Mouse (Mus musculus) embryonic facial prominence, embryonic 11.5 days (tissue): ENCODE measurements around the gene Rhbdf1. TPM values are rescaled to one million over a fixed set of nuclear protein-coding genes. Genes with fewer than 3 reads are reported as not detected.
A peak's percentile ranks its signal among the peaks of the same experiment; 100 is the strongest.

ENCODE experiments used
- ATAC-seq: fragments of 200-750 bp; cut with Nextera tagmentation; replicated peaks from 2 replicates; pipeline ENCODE4 v1.8.0; 2017; ENCODE audit warnings: low read depth; ENCODE audit not compliant: insufficient number of reproducible peaks, low FRiP score, low TSS enrichment
- DNase-seq: peaks from one replicate; pipeline ENCODE4 v3.0.0-alpha.2; 2015; ENCODE audit warnings: low spot score
- H3K27ac ChIP-seq: fragments of 300-500 bp; sonication (generic); replicated peaks from 2 replicates; pipeline ENCODE4 v1.5.1; 2014; ENCODE audit warnings: mild to moderate bottlenecking, low read depth, low read length, control low read depth
- H3K27me3 ChIP-seq: fragments of 300-500 bp; sonication (generic); 2 replicates; pipeline ENCODE4 v1.6.1; 2014; ENCODE audit warnings: mild to moderate bottlenecking, low read length, moderate library complexity, mixed read lengths; ENCODE audit not compliant: control insufficient read depth, insufficient read depth
- H3K36me3 ChIP-seq: fragments of 300-500 bp; sonication (generic); replicated peaks from 2 replicates; pipeline ENCODE4 v1.6.1; 2014; ENCODE audit warnings: low read depth, mild to moderate bottlenecking, low read length, moderate library complexity, mixed read lengths; ENCODE audit not compliant: control insufficient read depth, insufficient read depth
- H3K4me1 ChIP-seq: fragments of 300-500 bp; sonication (generic); 2 replicates; pipeline ENCODE4 v1.6.1; 2014; ENCODE audit warnings: low read length, mixed read lengths; ENCODE audit not compliant: control insufficient read depth, insufficient read depth
- H3K4me2 ChIP-seq: fragments of 300-500 bp; sonication (generic); 2 replicates; pipeline ENCODE4 v1.6.1; 2014; ENCODE audit warnings: low read depth, mild to moderate bottlenecking, control low read depth, low read length, moderate library complexity
- H3K4me3 ChIP-seq: fragments of 300-500 bp; sonication (generic); 2 replicates; pipeline ENCODE4 v1.5.1; 2014; ENCODE audit warnings: low read depth, low read length, control low read depth
- H3K9ac ChIP-seq: fragments of 300-500 bp; sonication (generic); replicated peaks from 2 replicates; pipeline ENCODE4 v1.6.1; 2014; ENCODE audit warnings: mild to moderate bottlenecking, control low read depth, low read length
- H3K9me3 ChIP-seq: fragments of 300-500 bp; sonication (generic); replicated peaks from 2 replicates; pipeline ENCODE4 v1.6.1; 2016; ENCODE audit warnings: mild to moderate bottlenecking, low read length, inconsistent platforms, mixed read lengths; ENCODE audit not compliant: control insufficient read depth
- WGBS: fragments of 180-500 bp; shearing (Covaris S2); extraction: QIAGEN DNeasy Blood & Tissue Kit; methylation state at CpG from one replicate; pipeline ENCODE4 v1.1.7; 2014; 5-methylcytosine and 5-hydroxymethylcytosine counted together
- polyA plus RNA-seq: library from polyadenylated mRNA; unstranded; fragments of >200 nt; fragmentation: Nextera tagmentation; extraction: Ambion mirVana; gene quantifications from 2 replicates; pipeline ENCODE4 v1.2.1, GENCODE M21; 2014

Gene Rhbdf1
- polyA plus RNA-seq, 1 experiment from 2014 or later = 21.6 TPM

- no peak overlapping the region for H3K27ac ChIP-seq
- H3K4me2 ChIP-seq = no peak overlapping the region
- H3K36me3 ChIP-seq = peaks cover 2% of the 10 kb centered on the region
- H3K9ac ChIP-seq = no peak overlapping the region
- no peaks in the 10 kb centered on the region for H3K4me1 ChIP-seq
- no peak for ATAC-seq
- H3K27me3 ChIP-seq = no peaks in the 10 kb centered on the region
- H3K9me3 ChIP-seq = no peaks in the 10 kb centered on the region
- WGBS = 67% methylated on average over 2 of the region's 2 CpGs
- H3K4me3 ChIP-seq = no peak overlapping the region
- no peak for DNase-seq
Measured at GRCm38 (mm10) chr11:32236132-32236531, 14.0 kb upstream of the Rhbdf1 start.

DNA sequence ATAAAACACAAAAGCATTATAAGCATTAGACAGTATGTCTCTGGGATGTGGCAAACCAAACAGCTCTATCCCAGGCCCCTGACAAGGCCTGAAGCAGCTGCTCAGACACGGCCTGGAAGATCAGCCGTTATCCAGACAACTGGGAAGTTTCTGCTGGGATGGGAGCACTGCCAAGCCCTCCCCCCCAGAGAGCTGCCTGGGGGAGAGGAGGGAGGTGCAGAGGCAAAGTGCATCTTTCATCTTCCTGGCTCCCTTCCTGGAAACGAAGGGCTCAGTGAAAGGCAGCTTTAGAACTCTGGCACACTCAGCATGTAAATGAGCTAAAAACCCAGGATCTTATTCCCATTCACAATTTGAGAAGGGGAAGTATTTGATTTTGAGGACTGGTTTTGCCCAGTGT lies 13.5 kb upstream of the Rhbdf1 start:
- Histone ChIP-seq H3K9ac (no peak overlapping the region), H3K4me3 (no peak overlapping the region), H3K27me3 (no peaks in the 10 kb centered on the region), H3K36me3 (peaks cover 2% of the 10 kb centered on the region), H3K9me3 (no peaks in the 10 kb centered on the region), H3K27ac (no peak overlapping the region), H3K4me1 (no peaks in the 10 kb centered on the region), H3K4me2 (no peak overlapping the region)
- WGBS = 57% methylated on average over 3 of the region's 3 CpGs
- ATAC-seq (no peak), DNase-seq (no peak)

DNA sequence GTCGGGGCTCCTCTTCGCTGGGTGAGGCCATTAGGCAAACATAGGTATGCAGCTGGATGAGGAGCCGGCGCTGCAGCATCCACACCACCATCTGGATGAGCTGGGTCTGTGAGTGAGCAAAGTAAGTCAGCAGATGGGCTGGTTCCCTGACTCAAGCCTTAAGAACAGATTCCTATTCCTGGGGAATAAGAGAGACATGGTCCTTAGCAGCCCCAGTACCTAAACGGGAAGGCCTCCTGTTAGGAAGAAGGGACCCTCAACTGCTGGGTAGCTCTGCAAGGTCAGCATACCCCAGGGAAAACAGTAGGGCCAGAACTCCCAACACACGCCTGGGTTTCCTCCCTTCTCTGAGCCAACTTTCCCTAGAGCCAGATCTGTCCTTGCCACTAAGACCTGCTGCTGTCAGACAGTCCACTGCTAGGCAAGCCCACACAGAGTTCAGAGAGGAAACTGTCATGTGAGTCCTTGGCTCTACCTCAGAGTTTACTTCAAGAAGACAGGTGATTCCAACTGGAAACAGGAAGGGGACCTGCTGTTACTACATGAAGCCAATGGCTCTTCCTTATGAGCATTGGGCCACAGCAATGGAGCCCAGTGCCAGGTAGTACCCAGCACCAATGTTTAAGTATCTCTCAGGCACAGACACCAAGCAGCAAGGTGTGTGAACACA lies 12.9 kb upstream of the Rhbdf1 start:
- no peak overlapping the region for H3K9ac ChIP-seq
- no peak for DNase-seq
- no peaks in the 10 kb centered on the region for H3K9me3 ChIP-seq
- 90% methylated on average over 6 of the region's 6 CpGs for WGBS
- no peak overlapping the region for H3K27ac ChIP-seq
- H3K4me1 ChIP-seq = no peaks in the 10 kb centered on the region
- no peak overlapping the region for H3K4me3 ChIP-seq
- ATAC-seq = no peak
- peaks cover 4% of the 10 kb centered on the region for H3K36me3 ChIP-seq
- no peaks in the 10 kb centered on the region for H3K27me3 ChIP-seq
- no peak overlapping the region for H3K4me2 ChIP-seq

DNA sequence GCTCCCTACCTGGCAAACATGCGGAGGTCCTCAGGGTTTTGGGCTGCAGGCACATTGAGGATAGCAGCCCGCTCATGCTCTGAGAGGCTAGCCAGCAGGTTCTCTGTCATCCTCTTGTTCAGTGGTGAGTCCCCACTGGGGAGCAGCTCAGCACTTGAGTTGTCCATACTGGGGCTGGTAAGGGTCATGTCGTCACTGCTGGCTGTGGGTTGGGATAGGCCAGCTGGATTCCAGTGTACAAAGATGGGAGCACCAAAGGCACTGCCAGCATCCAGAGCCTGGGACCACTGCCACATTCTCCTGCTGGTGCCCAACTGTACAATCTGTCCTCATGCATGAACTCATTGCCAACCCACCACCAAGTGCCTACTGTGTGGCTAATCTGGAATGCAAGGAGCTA lies 11.8 kb upstream of the Rhbdf1 start:
- Histone ChIP-seq H3K27me3 (no peaks in the 10 kb centered on the region), H3K27ac (no peak overlapping the region), H3K4me3 (no peak overlapping the region), H3K9me3 (no peaks in the 10 kb centered on the region), H3K36me3 (peaks cover 4% of the 10 kb centered on the region), H3K9ac (no peak overlapping the region), H3K4me1 (no peaks in the 10 kb centered on the region), H3K4me2 (no peak overlapping the region)
- ATAC-seq = no peak
- WGBS = 100% methylated on average over 3 of the region's 3 CpGs
- no peak for DNase-seq

DNA sequence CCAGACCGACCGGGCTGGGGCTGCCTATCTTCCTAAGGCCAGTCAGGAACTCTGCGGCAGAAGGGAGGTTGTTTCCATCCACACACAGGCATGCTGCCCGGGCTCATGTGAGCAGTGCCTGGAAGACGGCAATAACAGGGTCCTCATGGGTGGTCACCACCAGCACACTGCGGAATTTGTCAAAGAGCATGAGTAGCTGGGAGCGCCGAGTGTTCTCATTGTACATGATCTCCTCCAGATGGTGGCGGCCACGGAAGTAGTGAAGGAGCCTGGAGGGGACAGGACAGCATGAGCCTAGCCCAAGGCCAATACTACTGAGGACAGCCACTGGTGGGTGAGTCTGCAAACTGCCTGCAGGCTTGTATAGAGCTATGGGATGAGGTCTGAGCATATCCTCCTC lies 10.7 kb upstream of the Rhbdf1 start:
- no peak overlapping the region for H3K4me2 ChIP-seq
- H3K4me1 ChIP-seq = no peaks in the 10 kb centered on the region
- no peaks in the 10 kb centered on the region for H3K27me3 ChIP-seq
- H3K27ac ChIP-seq = no peak overlapping the region
- H3K9me3 ChIP-seq = no peaks in the 10 kb centered on the region
- peaks cover 4% of the 10 kb centered on the region for H3K36me3 ChIP-seq
- ATAC-seq = 0 out of 2 replicates have a peak, but pooled peaks have one; percentile 15
- H3K9ac ChIP-seq = no peak overlapping the region
- no peak overlapping the region for H3K4me3 ChIP-seq
- 76% methylated on average over 10 of the region's 10 CpGs for WGBS
- no peak for DNase-seq

DNA sequence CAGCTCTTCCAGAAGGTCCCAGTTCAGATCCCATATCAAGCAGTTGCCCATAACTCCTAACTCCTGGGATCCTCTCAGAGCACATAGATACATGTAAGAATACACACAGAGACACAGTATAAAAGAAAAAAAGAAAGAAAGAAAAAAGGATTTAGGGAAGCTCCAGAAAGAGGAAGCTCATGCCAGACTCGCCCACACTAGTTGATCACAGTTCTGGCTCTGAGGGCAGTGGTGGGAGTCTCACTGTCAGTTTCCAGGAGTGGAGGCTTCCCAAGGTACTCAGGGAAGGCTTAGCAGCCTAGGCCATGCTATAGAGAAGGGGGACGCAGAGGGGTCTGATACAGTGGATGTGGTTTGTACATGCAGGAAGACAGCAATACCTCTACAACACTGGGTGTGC lies 9.0 kb upstream of the Rhbdf1 start:
- H3K27me3 ChIP-seq = no peaks in the 10 kb centered on the region
- no peak overlapping the region for H3K4me2 ChIP-seq
- 86% methylated on average over 2 of the region's 2 CpGs for WGBS
- H3K9me3 ChIP-seq = no peaks in the 10 kb centered on the region
- H3K4me1 ChIP-seq = no peaks in the 10 kb centered on the region; the same call in 1 of the 2 replicates
- no peak for DNase-seq
- H3K4me3 ChIP-seq = no peak overlapping the region
- no peak overlapping the region for H3K27ac ChIP-seq
- H3K9ac ChIP-seq = no peak overlapping the region
- no peak for ATAC-seq
- H3K36me3 ChIP-seq = peaks cover 2% of the 10 kb centered on the region

- Histone ChIP-seq H3K9ac (no peak overlapping the region), H3K36me3 (peaks cover 2% of the 10 kb centered on the region), H3K4me3 (no peak overlapping the region), H3K9me3 (no peaks in the 10 kb centered on the region), H3K4me1 (no peaks in the 10 kb centered on the region; the same call in 1 of the 2 replicates), H3K27ac (no peak overlapping the region), H3K27me3 (no peaks in the 10 kb centered on the region), H3K4me2 (no peak overlapping the region)
- ATAC-seq (no peak), DNase-seq (no peak)
- 82% methylated on average over 4 of the region's 4 CpGs for WGBS
Measured at GRCm38 (mm10) chr11:32230220-32230619, 8.1 kb upstream of the Rhbdf1 start.

GRCm38 (mm10) chr11:32228292-32228845 lies 6.3 kb upstream of the Rhbdf1 start:
- no peak for DNase-seq
- peaks cover 2% of the 10 kb centered on the region for H3K36me3 ChIP-seq
- H3K27ac ChIP-seq = no peak overlapping the region

More at GRCm38 (mm10) chr11:32228292-32228845, 6.3 kb upstream of the Rhbdf1 start:
- peaks cover 6% of the 10 kb centered on the region; the same call in 1 of the 2 replicates for H3K4me1 ChIP-seq
- H3K4me3 ChIP-seq = no peak overlapping the region
- no peaks in the 10 kb centered on the region for H3K27me3 ChIP-seq
- no peak overlapping the region for H3K9ac ChIP-seq
- no peak for ATAC-seq
- 81% methylated on average over 3 of the region's 3 CpGs for WGBS
- no peaks in the 10 kb centered on the region for H3K9me3 ChIP-seq
- no peak overlapping the region for H3K4me2 ChIP-seq
